Mouse (Mus musculus) kidney, embryonic 16.5 days (tissue): ENCODE results near the gene Sprn. TPM values are rescaled to one million over a fixed set of nuclear protein-coding genes. Genes with fewer than 3 reads are reported as not detected.

Experiments used
- ATAC-seq: fragments of 200-750 bp; cut with Nextera tagmentation; 2 replicates; pipeline ENCODE4 v1.8.0; 2017; ENCODE audit warnings: moderate TSS enrichment; ENCODE audit not compliant: low FRiP score, low TSS enrichment
- H3K27ac ChIP-seq: fragments of 300-500 bp; sonication (generic); 2 replicates; pipeline ENCODE4 v1.5.1; 2014; ENCODE audit warnings: low read length
- H3K27me3 ChIP-seq: fragments of 300-500 bp; sonication (generic); 2 replicates; pipeline ENCODE4 v1.6.1; 2014; ENCODE audit warnings: low read length, control low read depth, mixed read lengths; ENCODE audit not compliant: insufficient read depth
- H3K36me3 ChIP-seq: fragments of 300-500 bp; sonication (generic); 2 replicates; pipeline ENCODE4 v1.6.1; 2014; ENCODE audit warnings: low read length, control low read depth, mixed read lengths; ENCODE audit not compliant: insufficient read depth
- H3K4me1 ChIP-seq: fragments of 300-500 bp; sonication (generic); 2 replicates; pipeline ENCODE4 v1.6.1; 2014; ENCODE audit warnings: low read length, control low read depth, mixed read lengths; ENCODE audit not compliant: insufficient read depth
- H3K4me2 ChIP-seq: fragments of 300-500 bp; sonication (generic); replicated peaks from 2 replicates; pipeline ENCODE4 v1.6.1; 2014; ENCODE audit warnings: low read depth, low read length
- H3K4me3 ChIP-seq: fragments of 300-500 bp; sonication (generic); 2 replicates; pipeline ENCODE4 v1.5.1; 2014; ENCODE audit warnings: mild to moderate bottlenecking, low read length
- H3K9ac ChIP-seq: fragments of 300-500 bp; sonication (generic); replicated peaks from 2 replicates; pipeline ENCODE4 v1.6.1; 2014; ENCODE audit warnings: low read length
- H3K9me3 ChIP-seq: fragments of 300-500 bp; sonication (generic); 2 replicates; pipeline ENCODE4 v1.6.1; 2016; ENCODE audit warnings: low read length, control low read depth
- WGBS: fragments of 180-500 bp; shearing (Covaris S2); extraction: QIAGEN DNeasy Blood & Tissue Kit; methylation state at CpG from one replicate; pipeline ENCODE4 v1.1.7; 2014; 5-methylcytosine and 5-hydroxymethylcytosine counted together
- polyA plus RNA-seq: library from polyadenylated mRNA; unstranded; fragments of >200 nt; fragmentation: Nextera tagmentation; extraction: Ambion mirVana; gene quantifications from 2 replicates; pipeline ENCODE4 v1.2.1, GENCODE M21; 2015

Sprn gene
- polyA plus RNA-seq: 0.41 and 0.51 TPM in 2 replicates

DNA sequence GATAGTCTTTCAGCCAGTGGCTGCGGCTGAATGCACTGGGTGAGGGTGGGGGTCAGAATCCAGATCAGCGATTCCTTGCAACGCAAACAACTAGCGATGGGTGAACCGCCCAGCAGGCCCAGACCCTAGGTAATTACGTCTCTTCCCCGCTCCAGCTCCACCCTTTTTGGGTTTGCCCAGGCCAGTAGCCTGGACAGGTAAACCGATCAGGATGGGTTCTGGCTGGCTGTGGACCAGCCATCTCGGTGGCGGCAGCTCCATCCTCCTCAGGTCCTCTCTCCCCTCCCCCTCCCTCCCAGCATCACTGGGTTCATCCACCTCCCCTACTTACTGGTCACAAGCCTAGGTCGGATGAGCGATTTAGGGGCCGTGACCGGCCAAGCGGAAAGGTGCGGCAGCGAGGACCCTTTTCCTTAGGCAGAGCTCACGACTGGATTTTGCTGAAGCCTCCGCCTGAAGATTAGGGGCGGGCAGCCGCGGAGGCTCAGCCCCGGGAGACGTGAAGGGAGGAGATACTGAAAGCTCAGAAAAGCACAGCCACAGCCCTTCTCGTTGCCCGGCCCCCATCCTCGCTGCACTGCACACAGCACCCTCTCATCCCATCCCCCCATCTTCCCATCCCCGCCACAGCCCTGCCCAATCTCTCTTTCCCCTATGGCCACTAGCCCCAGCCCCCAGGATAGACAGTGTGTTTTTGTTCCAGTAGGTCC lies at the start of gene Sprn:
Gene Sprn (minus strand): TSS at position 660 of the 710 bp plus-strand sequence.
- Histone ChIP-seq H3K9ac (0 out of 2 replicates have a peak within 1 kb of the TSS, but pooled peaks have one; percentile 27), H3K4me2 (peak within 1 kb of the TSS; percentile 43), H3K27ac (no peak within 1 kb of the TSS), H3K4me1 (peaks cover 9% of the 10 kb centered on the region; the same call in 1 of the 2 replicates), H3K4me3 (peak within 1 kb of the TSS; percentile 27), H3K9me3 (no peaks in the 10 kb centered on the region), H3K36me3 (no peaks in the 10 kb centered on the region), H3K27me3 (peaks cover 22% of the 10 kb centered on the region)
- 0 out of 2 replicates have a peak, but pooled peaks have one; percentile 23 for ATAC-seq
- WGBS: 4% methylated on average over 28 of the region's 28 CpGs

DNA sequence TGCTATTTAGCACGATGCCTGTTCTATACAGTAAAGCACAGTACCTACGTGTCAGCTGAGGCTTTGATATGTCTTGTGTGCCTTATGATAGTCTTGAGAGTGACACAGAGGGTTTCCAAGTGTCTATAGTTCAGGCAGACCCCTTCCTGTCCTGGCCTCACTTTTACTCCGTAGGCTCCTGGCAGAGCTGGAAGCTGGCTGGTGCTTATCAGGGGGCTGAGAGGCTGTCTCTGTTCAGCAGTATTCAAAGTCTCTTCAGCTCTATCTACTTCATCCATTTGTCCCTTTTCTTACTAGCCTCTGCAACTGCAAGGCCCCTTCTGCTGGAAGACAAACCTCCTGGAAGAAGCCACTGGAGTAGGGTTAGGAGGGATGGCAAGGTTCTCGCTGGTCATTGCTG lies 46.4 kb upstream of the Sprn start:
- Histone ChIP-seq H3K27ac (no peak overlapping the region), H3K4me1 (no peaks in the 10 kb centered on the region), H3K9me3 (no peaks in the 10 kb centered on the region), H3K9ac (no peak overlapping the region), H3K36me3 (no peaks in the 10 kb centered on the region), H3K4me3 (no peak overlapping the region), H3K27me3 (no peaks in the 10 kb centered on the region), H3K4me2 (no peak overlapping the region)
- ATAC-seq: no peak
- 84% methylated on average over 4 of the region's 4 CpGs for WGBS

DNA sequence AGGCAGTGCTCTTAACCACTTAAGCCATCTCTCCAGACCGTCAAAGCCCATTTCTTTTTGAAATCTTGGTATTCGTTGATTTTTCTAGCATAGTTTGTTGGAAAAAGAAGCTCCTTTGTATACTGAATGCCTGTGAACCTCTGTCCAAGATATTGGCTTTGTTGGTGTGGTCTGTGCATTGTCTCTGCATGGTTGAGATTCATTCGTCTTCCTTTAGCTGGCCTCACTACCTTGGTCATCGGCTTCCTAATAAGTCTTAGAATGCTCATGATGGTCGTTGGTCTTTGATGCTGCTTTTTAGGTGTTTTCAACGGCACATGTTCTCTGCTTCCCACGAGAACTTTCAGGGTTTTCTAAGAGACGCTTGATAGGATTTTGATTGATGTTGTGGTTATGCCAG lies 41.3 kb upstream of the Sprn start:
- no peaks in the 10 kb centered on the region for H3K4me1 ChIP-seq
- no peak overlapping the region for H3K27ac ChIP-seq
- H3K36me3 ChIP-seq: no peaks in the 10 kb centered on the region
- H3K4me3 ChIP-seq: no peak overlapping the region
- no peaks in the 10 kb centered on the region for H3K27me3 ChIP-seq
- no peak overlapping the region for H3K9ac ChIP-seq
- no peaks in the 10 kb centered on the region for H3K9me3 ChIP-seq
- no peak for ATAC-seq
- 85% methylated on average over 8 of the region's 8 CpGs for WGBS
- H3K4me2 ChIP-seq: no peak overlapping the region

DNA sequence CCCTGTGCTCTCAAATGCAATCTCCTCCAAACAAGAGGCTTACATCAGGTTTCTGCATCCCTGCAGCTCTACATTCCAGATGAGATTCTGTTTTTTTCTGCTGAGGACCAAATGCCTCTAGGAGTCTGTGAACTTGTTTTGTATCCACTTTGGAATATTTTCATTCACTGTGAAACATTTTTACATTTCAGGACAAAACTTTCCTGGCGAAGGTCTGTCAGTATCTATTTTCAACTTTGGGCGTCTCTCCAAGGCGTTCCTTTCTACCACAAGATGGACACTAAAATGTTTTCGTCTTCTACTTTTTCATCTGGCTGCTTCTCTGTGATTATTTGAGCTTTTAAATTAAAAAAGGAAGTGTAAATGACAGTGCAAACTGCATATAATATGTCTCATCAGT lies 39.4 kb upstream of the Sprn start:
- no peaks in the 10 kb centered on the region for H3K36me3 ChIP-seq
- no peaks in the 10 kb centered on the region for H3K4me1 ChIP-seq
- no peaks in the 10 kb centered on the region for H3K27me3 ChIP-seq
- no peak overlapping the region for H3K9ac ChIP-seq
- 84% methylated on average over 4 of the region's 4 CpGs for WGBS
- H3K27ac ChIP-seq: no peak overlapping the region
- H3K9me3 ChIP-seq: no peaks in the 10 kb centered on the region
- no peak for ATAC-seq
- H3K4me3 ChIP-seq: no peak overlapping the region
- H3K4me2 ChIP-seq: no peak overlapping the region

DNA sequence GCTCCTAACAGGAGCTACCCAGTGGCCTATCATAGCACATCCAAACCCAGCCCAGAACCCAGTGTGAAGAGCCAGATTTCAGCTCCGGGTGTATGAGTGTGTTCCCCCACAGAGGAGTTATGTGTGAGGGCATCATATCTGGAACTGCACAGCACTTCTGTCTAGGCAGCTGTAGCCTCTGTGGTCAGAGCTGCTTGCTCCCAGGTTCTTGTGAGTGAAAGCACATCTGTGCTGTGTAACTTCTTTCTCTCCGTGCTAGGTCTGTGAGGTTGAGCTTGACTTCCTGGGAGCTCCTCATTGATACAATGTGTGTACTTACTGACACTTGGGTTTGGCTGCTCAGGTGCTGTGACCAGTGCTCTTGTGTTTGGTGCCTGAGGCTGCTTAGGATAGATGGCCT lies 38.2 kb upstream of the Sprn start:
- Histone ChIP-seq H3K9ac (no peak overlapping the region), H3K27me3 (no peaks in the 10 kb centered on the region), H3K4me3 (no peak overlapping the region), H3K4me2 (no peak overlapping the region), H3K9me3 (no peaks in the 10 kb centered on the region), H3K27ac (no peak overlapping the region), H3K4me1 (no peaks in the 10 kb centered on the region), H3K36me3 (no peaks in the 10 kb centered on the region)
- WGBS: 74% methylated on average over 2 of the region's 2 CpGs
- ATAC-seq: no peak

DNA sequence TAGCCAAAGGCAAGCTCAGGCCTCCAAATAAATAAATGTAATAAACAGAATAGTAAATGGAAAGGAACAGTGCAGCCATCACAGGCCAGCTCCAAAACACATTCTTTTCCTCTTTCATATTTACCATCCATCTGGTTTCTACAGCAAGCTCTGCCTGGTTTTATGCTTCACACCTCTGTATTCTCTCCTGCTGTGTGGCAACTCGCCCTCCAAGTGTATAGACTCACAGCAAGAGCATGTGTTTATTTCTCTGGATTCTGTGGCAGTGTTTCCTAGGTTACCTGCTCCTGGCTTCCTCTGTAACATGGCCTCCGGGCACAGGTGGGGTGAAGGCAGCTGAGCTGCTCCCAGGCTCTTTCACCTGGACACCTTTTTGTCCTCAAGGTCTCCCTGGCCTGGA lies 37.8 kb upstream of the Sprn start:
- H3K4me1 ChIP-seq: no peaks in the 10 kb centered on the region
- H3K4me2 ChIP-seq: no peak overlapping the region
- H3K27ac ChIP-seq: no peak overlapping the region
- 57% methylated on average over 2 of the region's 2 CpGs for WGBS
- ATAC-seq: no peak
- no peaks in the 10 kb centered on the region for H3K9me3 ChIP-seq
- no peak overlapping the region for H3K4me3 ChIP-seq
- no peak overlapping the region for H3K9ac ChIP-seq
- no peaks in the 10 kb centered on the region for H3K27me3 ChIP-seq
- H3K36me3 ChIP-seq: no peaks in the 10 kb centered on the region

DNA sequence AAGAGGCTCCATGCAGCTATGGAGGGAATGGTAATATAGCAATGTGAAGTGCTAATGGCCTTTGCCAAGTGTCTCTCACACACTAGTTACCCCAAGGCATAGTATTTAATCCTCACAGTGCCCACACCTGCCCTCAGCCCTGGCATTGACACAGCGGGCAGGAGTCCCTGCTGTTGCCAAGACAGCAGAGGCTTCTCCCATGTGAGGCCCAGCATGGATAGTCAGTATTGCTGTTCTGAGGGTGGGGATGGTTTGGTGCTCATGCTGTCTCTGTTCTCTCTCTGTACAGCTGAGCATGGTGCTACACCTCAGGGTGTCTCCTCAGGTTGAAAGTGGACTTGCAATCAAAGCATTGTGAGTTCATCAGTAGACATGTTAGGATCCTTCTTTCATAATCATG lies 35.8 kb upstream of the Sprn start:
- no peaks in the 10 kb centered on the region for H3K36me3 ChIP-seq
- no peak overlapping the region for H3K4me2 ChIP-seq
- H3K4me1 ChIP-seq: no peaks in the 10 kb centered on the region
- no peaks in the 10 kb centered on the region for H3K9me3 ChIP-seq
- H3K9ac ChIP-seq: no peak overlapping the region
- no peak overlapping the region for H3K4me3 ChIP-seq
- no peak overlapping the region for H3K27ac ChIP-seq
- 100% methylated on average over 1 of the region's 1 CpGs for WGBS
- H3K27me3 ChIP-seq: no peaks in the 10 kb centered on the region
- ATAC-seq: no peak

DNA sequence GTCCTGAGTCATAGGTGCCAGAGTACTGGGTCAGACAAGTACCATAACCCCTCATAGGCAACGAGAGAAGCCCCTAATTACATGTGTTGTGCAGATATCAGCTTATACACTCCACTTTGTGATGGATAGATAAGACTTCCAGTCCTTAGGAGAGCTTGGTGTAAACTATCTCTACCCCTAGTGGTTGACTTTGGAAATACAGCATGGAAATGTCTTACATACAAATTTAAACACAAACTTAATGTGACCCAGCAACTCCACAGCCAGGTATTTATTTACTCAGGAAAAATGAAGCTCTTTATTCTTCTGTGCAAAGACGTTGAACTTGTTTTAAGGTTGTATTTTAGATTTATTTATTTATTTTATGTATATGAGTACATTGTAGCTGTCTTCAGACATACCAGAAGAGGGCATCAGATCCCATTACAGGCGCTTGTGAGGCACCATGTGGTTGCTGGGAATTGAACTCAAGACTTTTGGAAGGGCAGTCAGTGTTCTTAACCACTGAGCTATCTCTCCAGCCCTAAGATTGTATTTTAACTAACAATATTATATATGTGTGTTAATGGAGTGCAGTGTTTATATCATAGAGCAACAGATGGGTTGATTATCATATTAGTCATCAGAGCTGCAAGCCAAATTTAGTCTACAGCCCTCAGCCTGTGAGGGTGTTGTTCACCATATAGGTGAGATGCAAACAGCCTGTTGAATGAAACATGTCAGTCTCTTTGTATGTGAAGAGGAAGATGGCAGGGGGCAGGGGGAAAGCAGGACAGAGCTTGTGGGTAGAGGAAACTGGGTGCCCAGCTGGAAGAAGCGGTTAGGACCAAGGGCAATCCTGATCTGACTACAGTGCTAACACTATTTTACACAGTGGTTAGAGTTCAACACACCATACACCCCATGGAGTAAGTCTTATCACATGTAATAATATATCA lies 34.0 kb upstream of the Sprn start:
- no peaks in the 10 kb centered on the region for H3K27me3 ChIP-seq

DNA sequence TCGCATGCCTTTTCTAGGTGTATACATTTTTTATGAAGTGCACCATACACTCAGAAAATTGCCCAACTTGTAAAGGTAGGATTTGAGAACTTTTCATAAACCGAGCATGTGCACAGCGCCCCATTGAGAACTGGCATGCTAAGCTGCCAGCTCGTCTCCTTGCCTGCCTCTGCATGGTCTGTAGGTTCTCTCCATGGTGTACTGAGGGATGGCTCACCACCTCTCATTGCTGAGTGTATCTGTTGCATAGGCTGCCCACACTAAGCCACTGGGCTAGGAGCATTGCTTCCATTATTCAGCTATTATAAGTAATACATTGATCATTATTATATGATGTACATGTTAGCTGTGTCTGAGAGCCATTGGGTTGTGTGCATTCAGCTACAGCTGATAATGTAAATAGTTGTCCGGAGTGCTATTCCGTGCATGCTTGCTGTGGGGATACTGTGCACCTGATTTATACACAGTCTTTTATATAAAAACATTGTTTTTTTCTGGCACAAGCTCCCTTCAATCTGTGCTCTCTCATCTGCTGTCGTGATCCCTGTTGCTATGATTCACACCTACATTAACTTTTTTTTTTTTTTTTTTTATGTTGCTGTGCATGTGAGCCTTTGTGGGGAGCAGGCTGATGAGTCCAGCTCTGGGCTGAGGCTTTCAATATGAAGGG lies 33.2 kb upstream of the Sprn start:
- no peaks in the 10 kb centered on the region for H3K27me3 ChIP-seq
- H3K9me3 ChIP-seq: no peaks in the 10 kb centered on the region
- no peak for ATAC-seq
- WGBS: 84% methylated on average over 7 of the region's 7 CpGs
- no peak overlapping the region for H3K4me2 ChIP-seq
- no peak overlapping the region for H3K9ac ChIP-seq
- no peak overlapping the region for H3K4me3 ChIP-seq
- H3K27ac ChIP-seq: no peak overlapping the region
- H3K4me1 ChIP-seq: no peaks in the 10 kb centered on the region
- H3K36me3 ChIP-seq: no peaks in the 10 kb centered on the region

More for the DNA sequence above, 34.0 kb upstream of the Sprn start:
- Histone ChIP-seq H3K4me3 (no peak overlapping the region), H3K27ac (no peak overlapping the region), H3K4me1 (no peaks in the 10 kb centered on the region), H3K4me2 (no peak overlapping the region), H3K36me3 (no peaks in the 10 kb centered on the region), H3K9me3 (no peaks in the 10 kb centered on the region), H3K9ac (no peak overlapping the region)
- ATAC-seq: no peak
- 66% methylated on average over 4 of the region's 4 CpGs for WGBS
